Mouse (Mus musculus) thymus, postnatal 0 days (tissue): ENCODE results near the gene Cyp4a29. TPM values are rescaled to one million over a fixed set of nuclear protein-coding genes. Genes with fewer than 3 reads are reported as not detected.
"Not testable (repeated sequence)": the region's sequence is repeated elsewhere in the genome, so short reads cannot be mapped to it uniquely, and the experiment has no call there.

Source experiments
- DNase-seq: peaks from one replicate; pipeline ENCODE4 v3.0.0-alpha.2; 2015; ENCODE audit warnings: low spot score
- polyA plus RNA-seq: library from polyadenylated mRNA; unstranded; fragments of >200 nt; fragmentation: Nextera tagmentation; extraction: Ambion mirVana; gene quantifications from 2 replicates; pipeline ENCODE4 v1.2.1, GENCODE M21; 2015

Gene Cyp4a29
- not detected in 2 replicates for polyA plus RNA-seq

DNA sequence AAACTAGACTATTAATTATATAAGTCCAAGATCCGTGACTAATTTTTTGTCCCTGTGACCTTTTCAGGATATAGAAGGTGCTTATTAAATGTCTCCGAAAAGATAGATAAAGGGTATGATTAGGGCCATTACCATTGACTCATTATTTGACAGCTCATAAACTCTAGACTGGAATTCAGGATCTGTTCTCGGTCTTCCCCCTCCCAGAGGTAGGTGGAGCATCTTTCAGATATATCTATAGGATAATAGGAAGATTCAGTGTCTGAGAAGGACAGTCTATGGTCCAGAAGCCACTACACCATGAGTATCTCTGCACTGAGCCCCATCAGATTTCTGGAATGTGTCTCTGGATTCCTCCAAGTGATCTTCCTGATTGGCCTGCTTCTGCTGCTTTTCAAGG, at the start of gene Cyp4a29:
Cyp4a29 (plus strand) TSS at position 301 of the 400 bp plus-strand sequence.
- no peak for DNase-seq

GRCm38 (mm10) chr4:115232901-115233300, 9.0 kb upstream of the Cyp4a29 start:
- not testable (repeated sequence) for DNase-seq

DNA sequence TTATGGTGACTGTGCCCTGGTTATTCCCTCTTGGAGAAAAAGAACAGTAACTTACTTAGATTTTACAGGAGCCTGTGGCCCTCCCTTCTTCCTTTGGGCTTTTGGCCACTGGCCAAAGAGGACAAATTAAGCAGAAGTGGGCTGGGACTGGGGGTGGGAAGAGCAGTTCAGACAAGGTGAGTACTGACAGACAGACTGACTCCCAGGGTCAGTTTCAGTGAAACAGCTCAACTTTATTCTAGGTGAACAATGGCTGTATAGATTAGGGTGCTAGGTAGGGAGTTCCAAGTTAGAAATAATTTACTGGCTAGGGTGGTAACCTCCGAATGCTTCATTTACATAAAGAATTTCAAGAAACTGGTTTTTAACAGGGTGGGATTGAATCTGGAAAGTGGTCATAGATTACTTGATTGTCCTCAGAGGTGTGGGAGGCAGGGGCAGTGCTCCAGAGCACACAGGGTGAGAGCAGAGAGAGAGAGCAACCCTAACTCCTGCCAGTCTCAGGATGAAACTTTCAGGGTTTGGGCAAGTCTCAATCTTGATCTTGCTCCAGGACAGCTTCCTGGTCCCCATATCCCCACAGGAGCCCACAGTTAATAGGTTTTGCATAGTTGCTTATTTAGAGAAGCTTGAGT, 5.3 kb upstream of the Cyp4a29 start:
- no peak for DNase-seq

GRCm38 (mm10) chr4:115264687-115265569, 23.0 kb downstream of the Cyp4a29 start:
- not testable (repeated sequence) for DNase-seq

DNA sequence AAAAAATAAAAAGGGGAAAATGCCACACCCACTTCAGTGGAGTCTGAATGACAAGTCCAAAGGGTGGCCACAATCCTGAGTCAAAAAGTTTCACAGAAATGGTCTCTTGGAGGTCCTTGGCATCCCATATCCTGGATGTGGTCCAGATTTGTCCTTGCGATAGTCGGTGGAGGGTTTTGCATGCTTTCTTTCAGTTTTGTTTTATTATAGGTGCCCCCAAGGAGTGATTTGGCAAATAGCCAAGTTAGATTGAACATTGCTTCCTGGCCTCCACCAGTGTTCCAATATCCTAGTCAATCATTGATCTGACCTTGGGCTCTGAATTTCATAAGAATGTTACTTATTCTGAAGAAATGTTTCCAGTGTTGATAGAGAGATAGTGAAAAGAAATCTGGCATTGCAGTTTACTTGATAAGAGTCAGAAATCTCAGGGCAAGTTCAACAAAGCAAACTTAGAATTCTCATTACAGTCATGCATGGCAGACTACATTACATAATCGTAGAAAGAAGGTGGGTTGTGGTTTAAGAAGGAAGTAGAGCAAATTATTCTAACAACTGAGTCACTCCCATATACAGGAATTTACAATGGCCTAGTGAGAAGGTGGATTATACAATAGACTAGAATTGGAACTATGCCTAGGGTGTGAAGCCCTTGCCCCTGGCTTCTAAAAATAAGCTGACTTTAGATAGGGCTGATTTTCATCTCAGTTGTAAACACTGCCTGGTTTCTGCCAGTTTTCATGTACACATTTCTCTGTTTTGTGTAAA, 36.5 kb downstream of the Cyp4a29 start:
- not testable (repeated sequence) for DNase-seq

DNA sequence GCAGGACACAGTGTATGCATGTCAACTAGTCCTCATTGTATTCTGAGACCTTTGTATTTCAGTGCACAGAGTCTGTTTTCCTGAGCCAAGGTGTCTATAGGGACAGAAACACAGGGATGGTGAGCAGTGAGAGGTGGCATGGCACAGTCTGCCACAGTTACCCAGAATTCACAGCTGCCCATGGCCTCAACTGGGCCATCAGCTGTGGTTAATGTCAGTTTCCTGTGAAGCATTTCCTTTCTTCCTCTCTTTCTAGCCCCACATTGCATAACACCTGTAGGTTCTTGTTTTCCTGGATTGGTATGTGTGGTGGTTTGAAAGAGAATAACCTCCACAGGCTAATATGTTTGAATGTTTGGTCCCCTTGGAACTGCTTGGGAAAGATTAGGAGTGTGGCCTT, 38.5 kb downstream of the Cyp4a29 start:
- DNase-seq, result peak; percentile 44

GRCm38 (mm10) chr4:115280779-115281178, 38.9 kb downstream of the Cyp4a29 start:
- not testable (repeated sequence) for DNase-seq

DNA sequence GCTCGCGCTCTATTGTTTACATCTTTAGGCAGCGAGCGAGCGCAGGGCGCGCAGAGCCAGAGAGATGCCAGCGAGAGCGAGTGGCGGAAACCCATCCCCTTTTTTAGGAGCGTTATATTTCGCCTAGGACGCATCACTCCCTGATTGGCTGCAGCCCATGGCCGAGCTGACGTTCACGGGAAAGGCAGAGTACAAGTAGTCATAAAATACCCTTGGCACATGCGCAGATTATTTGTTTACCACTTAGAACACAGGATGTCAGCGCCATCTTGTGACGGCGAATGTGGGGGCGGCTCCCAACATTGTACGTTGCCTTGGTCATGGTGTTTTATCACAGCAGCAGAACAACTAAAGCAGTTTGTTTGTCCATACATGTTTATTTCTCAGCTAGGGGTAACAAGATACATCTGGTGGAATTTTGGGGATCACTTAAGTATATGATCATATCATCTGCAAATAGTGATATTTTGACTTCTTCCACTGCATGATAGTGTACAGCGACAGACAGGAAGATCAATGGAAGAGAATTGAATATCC, 39.4 kb downstream of the Cyp4a29 start:
- peak; percentile 40 for DNase-seq

DNA sequence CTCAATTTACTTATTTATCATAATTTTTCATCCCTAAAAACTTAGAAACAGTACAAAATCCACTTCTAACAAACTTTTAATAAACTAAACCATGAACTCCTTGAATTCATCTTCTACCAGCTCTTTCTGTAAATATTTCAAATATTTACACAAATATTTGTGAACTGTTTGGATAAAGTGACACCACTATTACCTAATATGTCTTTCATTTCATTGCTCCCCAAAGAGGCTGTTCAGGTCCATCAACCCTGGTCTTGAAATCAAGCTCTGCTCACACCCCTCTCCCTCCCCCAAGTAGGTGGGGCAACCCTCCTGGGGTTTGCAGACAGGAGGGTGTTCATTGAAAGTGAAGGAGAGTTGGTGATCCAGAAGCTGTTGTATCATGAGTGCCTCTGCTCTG, 56.9 kb downstream of the Cyp4a29 start, which contains the start of gene Cyp4a12a:
Cyp4a12a (plus strand) TSS at position 301 of the 400 bp plus-strand sequence.
- not testable (repeated sequence) for DNase-seq

Other genes with a start within 250 kb of the Cyp4a29 start
- 10.2 and 10.9 TPM in 2 replicates for gene Stil, start 241.9 kb upstream of the Cyp4a29 start, polyA plus RNA-seq
- 0.08 and 0.13 TPM in 2 replicates for gene Tal1, start 185.7 kb upstream of the Cyp4a29 start, polyA plus RNA-seq
- 2.8 and 3.5 TPM in 2 replicates for gene Pdzk1ip1, start 153.4 kb upstream of the Cyp4a29 start, polyA plus RNA-seq
- not detected in 2 replicates for gene Cyp4x1, start 107.8 kb upstream of the Cyp4a29 start, polyA plus RNA-seq
- 0.10 TPM in 1 of 2 replicates, not detected in the other for gene Cyp4a12a, start 57.0 kb downstream of the Cyp4a29 start, polyA plus RNA-seq
- gene Cyp4a12b, start 169.5 kb downstream of the Cyp4a29 start, polyA plus RNA-seq, result 0.06 and 0.08 TPM in 2 replicates
- not detected in 2 replicates for gene Cyp4a30b, start 210.5 kb downstream of the Cyp4a29 start, polyA plus RNA-seq